Mouse (Mus musculus) CD4-positive, CD25-positive, alpha-beta regulatory T cell, adult 2 months (primary cell): ENCODE data around the gene Olfr364-ps1.

Source experiments
- DNase-seq: peaks from one replicate; pipeline ENCODE4 v3.0.0-alpha.2; 2012; ENCODE audit warnings: low read depth, low spot score

Gene Olfr364-ps1

GRCm38 (mm10) chr2:37139022-37139421 is at the start of gene Olfr364-ps1:
TSS of gene Olfr364-ps1 (plus strand) at chr2:37139322.
- no peak for DNase-seq

- no peak for DNase-seq
Measured at GRCm38 (mm10) chr2:37117810-37118209, 21.3 kb upstream of the Olfr364-ps1 start, which contains the start of gene Olfr362. TSS of gene Olfr362 (minus strand) at chr2:37117910.

- DNase-seq = no peak
Measured at GRCm38 (mm10) chr2:37187898-37188297, 48.8 kb downstream of the Olfr364-ps1 start, which contains the start of gene Olfr365. TSS of gene Olfr365 (plus strand) at chr2:37188198.
